Mouse (Mus musculus) NIH3T3 (cell line): ENCODE results near the gene Rnf19b.

Experiments
- DNase-seq: peaks from one replicate; pipeline ENCODE4 v3.0.0-alpha.2; 2012; ENCODE audit warnings: low read depth

Gene Rnf19b

GRCm38 (mm10) chr4:129079126-129079525, 21.1 kb downstream of the Rnf19b start:
- peak; percentile 32 for DNase-seq

- DNase-seq: no peak
These were observed 23.0 kb downstream of the Rnf19b start for GRCm38 (mm10) chr4:129081041-129081440.

GRCm38 (mm10) chr4:129081512-129081911, 23.4 kb downstream of the Rnf19b start:
- peak; percentile 92 for DNase-seq

GRCm38 (mm10) chr4:129081939-129082338, 23.9 kb downstream of the Rnf19b start:
- no peak for DNase-seq

- DNase-seq: peak; percentile 92
These were observed 24.5 kb downstream of the Rnf19b start for GRCm38 (mm10) chr4:129082379-129083115.

- DNase-seq: no peak
These were observed 26.8 kb downstream of the Rnf19b start for GRCm38 (mm10) chr4:129084896-129085295.

- DNase-seq: peak; percentile 90
These were observed 28.0 kb downstream of the Rnf19b start for GRCm38 (mm10) chr4:129086078-129086477.

GRCm38 (mm10) chr4:129087850-129088249, 29.8 kb downstream of the Rnf19b start:
- no peak for DNase-seq

- no peak for DNase-seq
These were observed 37.2 kb downstream of the Rnf19b start for GRCm38 (mm10) chr4:129095276-129095675.

GRCm38 (mm10) chr4:129097006-129097405, 38.9 kb downstream of the Rnf19b start:
- no peak for DNase-seq

- no peak for DNase-seq
These were observed 44.2 kb downstream of the Rnf19b start for GRCm38 (mm10) chr4:129102133-129102829.

- no peak for DNase-seq
These were observed 47.3 kb downstream of the Rnf19b start, which contains the start of gene Tmem54 for GRCm38 (mm10) chr4:129105356-129105755. Gene Tmem54, plus strand, starts transcription at chr4:129105548.

GRCm38 (mm10) chr4:129106073-129106472, 48.0 kb downstream of the Rnf19b start:
- no peak for DNase-seq

- DNase-seq: no peak
These were observed 49.4 kb downstream of the Rnf19b start for GRCm38 (mm10) chr4:129107348-129107899.

GRCm38 (mm10) chr4:129108624-129109023, 50.6 kb downstream of the Rnf19b start:
- no peak for DNase-seq

GRCm38 (mm10) chr4:129110804-129111203, 52.7 kb downstream of the Rnf19b start:
- DNase-seq: no peak

- DNase-seq: peak; percentile 70
These were observed 53.3 kb downstream of the Rnf19b start for GRCm38 (mm10) chr4:129111350-129111749.

- no peak for DNase-seq
These were observed 54.2 kb downstream of the Rnf19b start for GRCm38 (mm10) chr4:129112231-129112630.

- peak; percentile 67 for DNase-seq
These were observed 55.3 kb downstream of the Rnf19b start for GRCm38 (mm10) chr4:129113083-129113988.

- no peak for DNase-seq
These were observed 58.6 kb downstream of the Rnf19b start for GRCm38 (mm10) chr4:129116703-129117102.

GRCm38 (mm10) chr4:129117720-129118510, 59.8 kb downstream of the Rnf19b start:
- DNase-seq: no peak
